Mouse (Mus musculus) brain, embryonic 14.5 days (tissue): ENCODE measurements around the gene Sgsm3. TPM values are rescaled to one million over a fixed set of nuclear protein-coding genes. Genes with fewer than 3 reads are reported as not detected.
A peak's percentile ranks its signal among the peaks of the same experiment; 100 is the strongest.

Experiments
- DNase-seq: peaks from one replicate; pipeline ENCODE4 v3.0.0-alpha.2; 2011; ENCODE audit warnings: low read depth
- CTCF ChIP-seq: fragments of 200-500 bp; IDR thresholded peaks from 2 replicates; pipeline ENCODE4 v1.5.1; 2012; ENCODE audit warnings: inconsistent platforms, mild to moderate bottlenecking, moderate library complexity, borderline replicate concordance; ENCODE audit not compliant: insufficient read depth, insufficient read length; ENCODE audit errors: extremely low read depth
- POLR2A ChIP-seq: fragments of 200-500 bp; IDR thresholded peaks from 2 replicates; pipeline ENCODE4 v1.6.1; 2012; ENCODE audit warnings: mild to moderate bottlenecking, inconsistent platforms, borderline replicate concordance; ENCODE audit not compliant: poor library complexity, insufficient read depth, insufficient read length, severe bottlenecking; ENCODE audit errors: extremely low read depth
- polyA plus RNA-seq: library from polyadenylated mRNA; depleted of rRNA; stranded (reverse); fragments of >200 nt; gene quantifications from 2 replicates; pipeline ENCODE4 v1.2.3, GENCODE M21; 2012

The Sgsm3 gene
- polyA plus RNA-seq, 1 experiment: 69.5 TPM

DNA sequence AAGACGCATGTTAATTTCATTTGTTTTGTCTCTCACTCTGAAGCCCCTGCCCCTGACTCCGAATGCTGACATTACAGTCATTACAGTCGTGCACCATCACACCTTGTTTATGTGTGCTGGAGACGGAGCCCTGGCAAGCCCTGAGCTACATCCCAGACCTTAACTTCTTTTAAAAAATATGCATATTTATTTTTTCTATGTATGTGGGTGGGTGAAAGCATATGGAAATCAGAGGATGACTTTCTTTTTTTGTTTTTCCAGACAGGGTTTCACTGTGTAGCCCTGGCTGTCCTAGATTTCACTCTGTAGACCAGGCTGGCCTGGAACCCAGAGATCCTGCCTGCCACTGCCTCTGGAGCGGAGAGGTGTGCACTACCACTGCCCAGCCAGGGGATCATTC is 17.4 kb downstream of the Sgsm3 start:
- no peak for DNase-seq
- TF ChIP-seq CTCF: no peak
- no peak for TF ChIP-seq POLR2A

DNA sequence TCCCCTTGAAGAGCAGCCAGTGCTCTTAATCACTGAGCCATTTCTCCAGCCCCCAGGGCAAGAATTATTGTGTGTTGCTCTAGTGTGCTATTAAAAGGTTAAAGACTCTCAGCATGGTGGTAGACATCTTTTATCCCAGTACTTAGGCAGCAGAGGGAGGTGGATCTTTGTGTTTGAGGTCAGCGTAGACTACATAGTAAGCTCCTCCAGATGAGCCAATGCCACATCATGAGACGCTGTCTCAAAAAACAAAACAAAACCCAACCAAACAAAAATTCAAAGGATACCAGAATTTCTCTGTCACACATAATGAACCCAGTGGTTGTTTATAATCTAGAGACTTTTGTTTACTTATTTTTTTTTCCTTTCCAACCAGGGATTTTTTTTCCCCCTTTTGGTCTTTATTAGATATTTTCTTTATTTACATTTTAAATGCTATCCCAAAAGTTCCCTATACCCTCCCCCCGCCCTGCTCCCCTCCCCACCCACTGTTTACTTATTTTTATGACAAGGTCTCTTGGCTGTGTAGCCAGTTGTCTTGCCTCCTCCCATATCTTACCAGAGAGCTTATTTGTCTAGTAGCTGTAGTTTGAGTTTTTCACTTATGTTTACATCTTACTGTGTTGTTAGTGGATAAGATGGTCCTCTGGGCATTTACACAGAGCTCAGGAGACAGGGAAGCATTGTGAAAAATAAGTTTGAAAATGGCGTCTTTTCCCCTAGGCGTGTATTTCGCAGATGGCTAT is 18.7 kb downstream of the Sgsm3 start:
- no peak for DNase-seq
- TF ChIP-seq CTCF (no peak), POLR2A (no peak)

DNA sequence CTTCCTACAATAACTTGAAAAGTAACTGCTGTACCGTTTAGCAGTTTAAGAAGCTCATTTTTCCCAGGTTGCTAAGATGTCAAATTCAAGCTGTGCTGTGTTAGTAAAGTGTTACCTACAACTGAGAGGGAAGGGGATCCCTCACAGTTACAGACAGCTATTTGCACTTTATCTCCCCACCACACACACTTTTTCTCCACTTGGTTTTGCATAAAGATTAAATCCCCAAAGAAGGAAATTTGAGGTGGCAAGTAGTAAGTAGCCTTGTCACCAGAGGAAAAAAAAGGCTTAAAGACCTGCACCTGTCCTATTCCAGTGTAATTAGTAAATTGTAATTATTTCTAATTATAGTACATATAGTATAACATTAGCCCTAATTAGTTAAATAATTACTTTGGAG is 19.5 kb downstream of the Sgsm3 start:
- DNase-seq: no peak
- TF ChIP-seq CTCF: no peak
- TF ChIP-seq POLR2A: no peak

DNA sequence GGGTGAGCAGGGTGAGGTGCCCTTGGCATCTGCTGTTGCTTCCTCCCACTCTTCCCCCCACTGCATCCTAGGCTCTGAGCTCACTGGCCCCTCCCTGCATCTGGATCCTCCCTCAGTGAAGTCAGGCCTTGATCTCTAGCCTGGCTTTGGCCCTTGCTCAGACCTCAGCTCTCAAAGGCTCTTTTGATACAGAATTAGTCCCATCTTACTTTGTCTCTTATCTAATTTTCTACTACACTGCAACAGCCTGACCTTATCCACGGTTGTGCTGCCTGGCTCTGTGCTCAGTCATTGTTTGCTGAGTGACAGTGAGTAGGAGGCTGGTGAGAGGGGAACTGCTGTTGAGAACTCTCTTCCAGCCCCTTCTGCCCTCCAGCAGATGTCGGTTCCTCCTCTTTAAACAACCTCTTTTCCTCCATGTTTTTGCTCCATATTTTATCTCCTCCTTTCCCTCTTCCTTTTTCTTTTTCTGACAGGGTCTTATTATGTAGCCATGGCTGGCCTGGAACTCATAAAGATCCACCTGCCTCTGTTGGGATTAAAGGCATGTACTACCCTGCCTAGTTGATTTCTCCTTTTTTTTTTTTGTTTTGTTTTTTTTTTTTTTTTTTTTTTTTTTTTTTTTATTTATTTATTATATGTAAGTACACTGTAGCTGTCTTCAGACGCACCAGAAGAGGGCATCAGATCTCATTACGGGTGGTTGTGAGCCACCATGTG is 23.0 kb downstream of the Sgsm3 start:
- no peak for DNase-seq
- TF ChIP-seq CTCF (no peak), POLR2A (no peak)

DNA sequence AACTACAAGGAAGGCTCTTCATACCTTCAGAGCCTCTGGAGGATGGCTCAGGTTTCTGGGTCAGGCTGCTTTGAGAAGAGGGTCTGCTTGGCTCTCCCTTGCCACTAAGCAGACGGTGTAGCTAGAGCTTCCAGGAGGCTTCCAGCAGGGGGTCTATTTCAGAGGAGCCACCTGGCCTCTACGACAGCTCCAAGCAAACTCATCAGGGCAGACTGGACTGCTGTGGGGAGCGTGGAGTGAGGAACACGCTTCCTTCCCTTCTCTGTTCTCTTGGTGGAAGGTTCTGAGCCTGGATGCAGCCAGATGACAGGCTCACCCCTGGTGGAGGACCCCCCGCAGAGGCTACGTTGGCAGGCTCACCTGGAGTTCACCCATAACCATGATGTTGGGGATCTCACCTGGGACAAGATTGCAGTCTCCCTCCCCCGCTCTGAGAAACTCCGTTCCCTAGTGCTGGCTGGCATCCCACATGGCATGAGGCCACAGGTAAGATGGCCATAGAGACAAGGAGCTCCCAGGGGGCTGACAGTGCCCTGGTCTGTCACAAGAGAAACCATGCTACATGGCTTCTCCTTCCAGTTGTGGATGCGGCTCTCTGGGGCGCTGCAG is 28.7 kb downstream of the Sgsm3 start:
- no peak for TF ChIP-seq CTCF
- TF ChIP-seq POLR2A: no peak
- no peak for DNase-seq

DNA sequence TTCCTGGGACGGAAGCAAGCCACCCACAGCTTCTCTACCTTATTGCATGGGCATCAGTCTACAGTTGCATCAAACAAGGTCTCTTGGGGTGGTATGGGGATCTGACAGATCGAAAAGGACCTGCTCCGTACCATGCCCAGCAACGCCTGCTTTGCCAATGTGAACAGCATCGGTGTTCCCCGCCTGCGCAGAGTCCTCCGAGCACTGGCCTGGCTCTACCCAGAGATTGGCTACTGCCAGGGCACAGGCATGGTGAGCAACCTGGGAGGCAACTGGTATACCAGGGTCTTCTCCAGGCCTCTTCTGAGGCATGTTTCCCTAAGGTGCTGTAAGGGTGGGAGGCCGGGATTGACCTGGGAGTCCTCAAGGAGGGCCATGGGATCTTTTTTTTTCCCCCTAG is 29.8 kb downstream of the Sgsm3 start:
- TF ChIP-seq POLR2A (no peak), CTCF (no peak)
- no peak for DNase-seq

DNA sequence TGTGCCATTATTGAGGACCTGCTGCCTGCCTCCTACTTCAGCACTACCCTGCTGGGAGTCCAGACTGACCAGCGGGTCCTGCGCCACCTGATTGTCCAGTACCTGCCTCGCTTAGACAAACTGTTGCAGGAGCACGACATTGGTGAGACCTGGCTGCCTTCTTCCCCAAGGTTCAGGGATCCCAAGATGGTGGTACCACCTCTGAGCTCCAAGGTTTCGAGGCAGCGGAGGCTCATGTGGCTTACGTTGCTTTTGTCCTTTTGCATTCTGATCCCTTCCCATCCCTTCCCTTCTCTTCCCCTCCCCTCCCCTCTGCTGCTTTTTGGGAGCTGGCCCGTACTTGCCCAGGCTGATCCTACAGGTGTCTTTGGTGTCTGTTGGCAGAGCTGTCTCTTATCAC is 30.3 kb downstream of the Sgsm3 start:
- no peak for TF ChIP-seq CTCF
- no peak for TF ChIP-seq POLR2A
- no peak for DNase-seq

DNA sequence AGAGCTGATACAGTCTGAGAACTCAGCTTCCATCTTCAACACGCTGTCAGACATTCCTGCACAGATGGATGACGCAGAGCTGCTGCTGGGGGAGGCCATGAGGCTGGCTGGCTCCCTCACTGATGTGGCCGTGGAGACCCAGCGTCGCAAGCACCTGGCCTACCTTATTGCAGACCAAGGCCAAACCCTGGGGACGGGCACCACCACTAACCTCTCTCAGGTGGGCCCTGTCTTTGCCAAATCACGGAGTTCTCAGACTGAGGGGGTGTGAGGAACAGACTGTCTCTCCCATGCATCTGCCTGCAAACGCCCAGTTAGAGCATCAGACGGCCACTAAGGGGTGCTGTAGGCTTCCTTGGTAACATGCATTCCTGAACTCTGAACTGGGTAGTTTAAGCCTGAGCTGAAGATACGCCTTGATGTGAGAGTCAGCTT is 31.1 kb downstream of the Sgsm3 start:
- DNase-seq: peak; percentile 30
- TF ChIP-seq CTCF (peak; percentile 49; the same call in 1 of the 2 replicates), POLR2A (no peak)

DNA sequence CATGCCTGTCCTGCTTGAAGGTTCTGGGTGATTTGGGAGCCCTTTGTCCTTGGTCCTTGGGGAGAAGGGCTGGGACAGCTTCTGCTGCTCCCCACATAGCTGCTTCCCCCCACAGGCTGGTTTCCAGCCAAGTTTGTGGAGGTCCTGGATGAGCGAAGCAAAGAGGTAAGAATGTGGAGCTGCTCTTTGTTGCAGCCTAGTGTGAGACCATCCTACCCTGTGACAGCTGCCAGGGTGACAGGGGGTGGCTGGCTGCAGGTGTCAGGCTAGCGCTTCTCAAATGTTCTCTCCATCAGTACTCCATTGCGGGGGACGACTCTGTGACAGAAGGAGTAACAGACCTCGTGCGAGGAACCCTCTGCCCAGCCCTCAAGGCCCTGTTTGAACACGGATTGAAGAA is 32.5 kb downstream of the Sgsm3 start:
- TF ChIP-seq POLR2A (no peak), CTCF (no peak)
- no peak for DNase-seq

DNA sequence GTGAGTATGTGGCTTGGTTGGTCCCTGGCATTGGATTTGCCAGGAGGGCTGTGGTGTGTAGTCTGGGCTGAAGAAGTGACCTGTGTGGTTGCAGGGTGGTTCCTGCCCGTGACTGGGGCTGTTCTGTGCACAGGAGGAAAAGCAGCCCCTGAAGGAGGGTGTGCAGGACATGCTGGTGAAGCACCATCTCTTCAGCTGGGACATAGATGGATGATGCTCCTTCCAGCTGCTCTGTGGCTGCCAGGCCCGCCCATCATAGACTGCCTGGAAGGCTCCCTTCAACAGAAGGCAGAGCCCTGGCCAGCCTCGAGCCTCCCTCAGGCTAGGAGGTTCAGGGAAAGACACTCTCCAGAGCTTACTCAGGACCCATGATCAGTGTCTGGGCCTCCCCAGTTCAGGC is 34.0 kb downstream of the Sgsm3 start:
- no peak for DNase-seq
- TF ChIP-seq POLR2A (no peak), CTCF (no peak)

DNA sequence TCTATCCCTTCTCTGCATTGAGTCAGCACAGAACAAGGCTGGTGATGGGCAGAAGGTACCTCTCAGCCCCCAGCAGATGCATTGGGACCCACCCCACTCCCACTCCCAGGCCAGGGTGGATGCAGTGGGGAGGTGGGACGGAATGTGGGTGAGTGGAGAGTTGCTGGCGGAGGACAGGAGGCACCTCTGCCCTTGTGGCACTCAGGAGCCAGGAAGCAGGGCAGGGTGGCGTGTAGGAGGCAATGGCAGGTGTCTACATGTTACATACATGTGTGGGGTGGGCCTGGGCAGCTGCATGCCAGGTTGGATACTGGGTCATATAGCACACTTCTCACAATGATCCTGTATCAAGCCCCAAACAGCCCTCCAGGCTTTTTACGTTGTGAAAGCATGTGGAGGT is 34.8 kb downstream of the Sgsm3 start:
- no peak for DNase-seq
- TF ChIP-seq POLR2A: no peak
- no peak for TF ChIP-seq CTCF

DNA sequence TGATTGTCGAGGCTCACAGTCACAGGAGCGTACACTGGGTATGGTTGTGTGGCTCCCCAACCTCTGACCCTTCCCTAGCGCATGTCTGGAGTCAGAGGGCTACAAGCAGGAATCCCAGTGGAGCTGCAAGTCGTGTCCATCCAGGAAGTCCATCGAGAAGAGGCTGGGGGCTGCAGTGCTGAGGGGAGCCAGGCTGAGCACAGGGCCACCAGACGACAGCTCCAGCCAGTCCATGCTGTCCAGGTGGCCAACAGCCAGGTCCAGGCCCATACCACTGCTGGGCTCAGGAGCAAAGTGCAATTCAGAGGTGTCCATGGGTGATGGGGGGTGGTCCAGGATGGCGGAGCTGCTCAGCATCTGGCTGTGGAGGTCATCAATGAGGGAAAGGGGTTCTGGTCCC is 35.6 kb downstream of the Sgsm3 start:
- TF ChIP-seq CTCF (no peak), POLR2A (no peak)
- no peak for DNase-seq

DNA sequence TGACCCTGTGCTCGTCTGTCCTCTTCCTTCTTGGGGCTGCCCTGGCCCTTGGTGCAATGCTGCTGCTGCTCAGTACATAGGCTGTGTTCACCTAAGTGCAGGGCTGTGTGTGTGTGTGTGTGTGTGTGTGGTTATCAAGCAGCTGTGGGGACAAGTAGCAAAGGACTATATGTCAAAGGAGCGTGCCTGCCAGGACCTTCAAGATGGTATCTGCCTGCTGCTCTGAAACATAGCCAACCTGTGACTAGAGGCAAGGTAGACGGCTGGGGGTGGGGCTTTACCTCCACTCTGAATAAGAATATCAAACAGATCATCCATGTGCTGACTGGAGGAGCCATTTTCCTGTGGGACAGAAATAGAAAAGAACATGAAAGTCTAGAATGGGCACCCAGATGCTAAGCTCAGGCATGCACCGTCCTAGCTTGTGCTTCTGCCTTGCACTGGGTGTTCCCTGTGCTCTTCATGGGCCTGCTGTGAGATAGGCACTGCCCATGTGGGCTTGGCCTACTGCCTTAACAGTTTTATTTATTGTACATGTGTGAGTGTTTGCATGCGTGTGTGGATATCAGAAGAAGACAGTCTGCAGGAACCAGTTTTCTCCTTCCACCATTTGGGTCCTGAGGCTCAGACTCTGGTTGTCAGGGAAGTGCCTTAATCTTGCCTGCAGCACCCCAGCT is 37.6 kb downstream of the Sgsm3 start:
- DNase-seq: no peak
- TF ChIP-seq CTCF (no peak), POLR2A (no peak)

DNA sequence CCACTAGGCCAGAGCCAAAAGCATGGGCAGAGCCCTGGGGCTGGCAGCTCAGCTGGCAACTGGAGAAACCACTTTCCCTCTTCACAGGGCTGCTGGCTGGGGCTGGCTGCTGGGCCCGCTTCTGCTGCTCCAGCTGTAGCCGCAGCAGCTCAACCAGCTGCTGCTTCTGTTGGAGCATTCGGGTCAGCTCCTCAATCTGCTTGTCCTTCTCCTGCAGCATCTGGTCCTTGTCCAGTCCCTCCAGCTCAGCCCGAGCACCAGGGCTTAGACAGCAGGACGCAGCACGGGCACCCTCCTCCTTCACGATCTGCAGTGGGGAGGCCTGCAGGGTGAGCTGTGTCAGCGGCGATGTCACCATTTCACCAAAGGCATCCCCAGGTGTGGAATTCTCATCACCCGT is 38.9 kb downstream of the Sgsm3 start:
- no peak for DNase-seq
- TF ChIP-seq CTCF (no peak), POLR2A (no peak)

DNA sequence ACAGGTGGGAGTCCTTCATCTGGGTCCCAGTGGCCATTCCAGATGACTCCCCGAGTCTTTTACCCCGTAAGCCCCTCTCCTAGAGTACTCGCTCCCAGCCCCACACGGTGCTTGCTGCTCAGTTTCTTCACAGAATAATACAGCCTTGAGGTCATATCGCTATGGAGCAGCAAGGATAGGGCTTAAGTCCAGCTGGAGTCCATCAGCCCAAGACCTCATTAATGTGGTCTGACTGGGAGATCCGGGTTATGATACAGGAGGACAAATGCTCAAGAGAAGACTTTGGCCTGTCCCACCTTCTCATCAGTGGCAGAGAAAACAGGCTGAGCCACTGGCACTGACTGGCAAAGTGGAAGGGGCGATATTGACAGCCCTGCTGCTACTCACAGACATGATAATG is 39.7 kb downstream of the Sgsm3 start:
- DNase-seq: no peak
- TF ChIP-seq CTCF (no peak), POLR2A (no peak)
